ENCODE assay signal across 26 mouse cellular contexts in the genomic region with DNA sequence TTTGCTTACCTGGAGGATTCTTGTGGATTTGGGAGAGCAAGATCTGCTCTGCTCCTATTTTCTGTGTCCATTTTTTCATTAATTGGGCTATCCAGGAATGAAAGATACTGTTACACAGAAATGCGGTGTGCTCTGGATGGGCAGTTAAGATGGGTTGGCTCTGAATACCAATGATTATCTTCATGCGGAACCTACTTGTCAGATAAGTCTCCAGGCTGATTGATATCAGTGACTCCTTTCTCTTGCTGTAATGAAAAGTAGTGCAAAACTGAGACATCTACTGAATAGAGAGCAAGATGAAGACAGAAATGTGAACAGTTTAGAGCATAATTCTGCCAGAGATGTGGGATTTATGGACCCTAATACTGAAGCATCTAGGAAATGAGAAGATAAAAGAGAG. TPM values are rescaled to one million over a fixed set of nuclear protein-coding genes. Genes with fewer than 3 reads are reported as not detected.
DNase-seq lines count a peak whose midpoint lies in the region; ATAC-seq and TF ChIP-seq lines count a peak whose summit lies in the region.
"Had no signal": no experiment of that assay in that cellular context is flagged by ENCODE, and none has a peak within 500 bp of the region (broad histone marks: within the 10 kb centered on the region; RNA-seq: fewer than 3 reads in every experiment).

A gene (minus strand): TSS at position 169 of the 400 bp plus-strand sequence.

- TF ChIP-seq POLR2A in cerebellum, adult 2 months (IDR thresholded peaks at IDR 0.05; ENCODE audit: borderline replicate concordance, insufficient read depth, low read length) = no peak

- H3K4me1 ChIP-seq in kidney, embryonic 15.5 days = peaks cover 4% of the 10 kb centered on the region
- no peaks in the 10 kb centered on the region for H3K4me1 ChIP-seq in cerebellum, adult 2 months (ENCODE audit: control insufficient read depth, insufficient read depth, low read length)
- H3K4me1 ChIP-seq: forebrain, embryonic 12.5 days; forebrain, embryonic 15.5 days; hindbrain, embryonic 10.5 days; hindbrain, embryonic 13.5 days had no signal

- H3K4me2 ChIP-seq in kidney, embryonic 15.5 days = no peak within 1 kb of the TSS
- H3K4me2 ChIP-seq: forebrain, embryonic 12.5 days; forebrain, embryonic 15.5 days; heart, embryonic 11.5 days; hindbrain, embryonic 13.5 days had no signal

- no peaks in the 10 kb centered on the region for H3K36me3 ChIP-seq in kidney, embryonic 15.5 days
- H3K36me3 ChIP-seq: forebrain, embryonic 12.5 days; forebrain, embryonic 15.5 days; hindbrain, embryonic 10.5 days; hindbrain, embryonic 13.5 days had no signal

- no peak for DNase-seq in kidney, postnatal 4 days
- DNase-seq in gastrocnemius, postnatal 14 days = no peak
- no peak for DNase-seq in cerebellum, adult 2 months
- no peak for DNase-seq in yolk sac, embryonic 10.5 days (ENCODE audit: low spot score)
- DNase-seq: adrenal gland, adult 2 months; adrenal gland, postnatal 14 days; cerebellum, adult 11 months; cerebellum, adult 8-10 months; cerebellum, postnatal 10 days; cerebellum, postnatal 36 days; gastrocnemius, postnatal 36 days; heart, adult 11 months; heart, postnatal 36 days had no signal

- no peak within 1 kb of the TSS for H3K9ac ChIP-seq in kidney, embryonic 15.5 days
- H3K9ac ChIP-seq: forebrain, embryonic 12.5 days; forebrain, embryonic 15.5 days; hindbrain, embryonic 13.5 days had no signal

- H3K9me3 ChIP-seq in kidney, embryonic 15.5 days (replicated peaks) = no peaks in the 10 kb centered on the region
- H3K9me3 ChIP-seq: forebrain, embryonic 12.5 days; forebrain, embryonic 15.5 days; hindbrain, embryonic 10.5 days; hindbrain, embryonic 13.5 days had no signal

- 66% methylated on average over 2 of the region's 2 CpGs for WGBS in kidney, embryonic 15.5 days
- 90% methylated on average over 2 of the region's 2 CpGs for WGBS in cerebellum, adult 2 months

- no peaks in the 10 kb centered on the region for H3K27me3 ChIP-seq in kidney, embryonic 15.5 days
- H3K27me3 ChIP-seq in cerebellum, adult 2 months (ENCODE audit: control insufficient read depth, insufficient read depth, low read length) = no peaks in the 10 kb centered on the region
- H3K27me3 ChIP-seq: forebrain, embryonic 12.5 days; forebrain, embryonic 15.5 days; hindbrain, embryonic 13.5 days had no signal

- intact Hi-C loops in gastrocnemius, postnatal 14 days (cut with DNase I; ENCODE audit: low total_unique reads) = no loop called here

- H3K27ac ChIP-seq in kidney, embryonic 15.5 days = no peak within 1 kb of the TSS
- H3K27ac ChIP-seq in cerebellum, adult 2 months (ENCODE audit: insufficient read depth, low read length) = no peak within 1 kb of the TSS
- H3K27ac ChIP-seq: forebrain, embryonic 12.5 days; forebrain, embryonic 15.5 days; hindbrain, embryonic 10.5 days; hindbrain, embryonic 13.5 days had no signal

- 0 out of 2 replicates have a peak, but pooled peaks have one; percentile 29 for ATAC-seq in kidney, embryonic 15.5 days (replicated peaks; ENCODE audit: low FRiP score)
- no peak for ATAC-seq in common myeloid progenitor, adult 5-6 weeks (replicated peaks; ENCODE audit: low read depth, poor library complexity, severe bottlenecking)
- ATAC-seq in granulocyte monocyte progenitor cell, adult 5-6 weeks (replicated peaks; ENCODE audit: poor library complexity, severe bottlenecking) = no peak
- no peak for ATAC-seq in monocyte, adult 5-6 weeks (replicated peaks; ENCODE audit: insufficient number of reproducible peaks, low FRiP score, low TSS enrichment, poor library complexity, severe bottlenecking)
- ATAC-seq: forebrain, embryonic 15.5 days; hindbrain, embryonic 16.5 days had no signal

- no peak within 1 kb of the TSS for H3K4me3 ChIP-seq in kidney, embryonic 15.5 days (replicated peaks)
- H3K4me3 ChIP-seq in cerebellum, adult 2 months (replicated peaks; ENCODE audit: insufficient read depth, low read depth, low read length) = no peak within 1 kb of the TSS
- H3K4me3 ChIP-seq: forebrain, embryonic 12.5 days; forebrain, embryonic 15.5 days; hindbrain, embryonic 10.5 days; hindbrain, embryonic 13.5 days had no signal

- TF ChIP-seq CTCF in cerebellum, adult 2 months (IDR thresholded peaks at IDR 0.05; ENCODE audit: borderline replicate concordance, insufficient read depth, low read depth, low read length) = no peak

RNA-seq across cellular contexts. Expression of the gene that starts here (rescaled TPM):
- 1.3 and 2.0 TPM in 2 replicates for polyA plus RNA-seq in kidney, embryonic 15.5 days (2015; fragmentation: Nextera tagmentation; extraction: Ambion mirVana)
- total RNA-seq in common myeloid progenitor, adult 5-6 weeks (2017) = 54.6 and 59.7 TPM in 2 replicates
- 21.5 and 44.3 TPM in 2 replicates for total RNA-seq in granulocyte monocyte progenitor cell, adult 5-6 weeks (2014; fragmentation: Nextera tagmentation)
- total RNA-seq in granulocyte monocyte progenitor cell, adult 5-6 weeks (2017) = 35.0 and 40.7 TPM in 2 replicates
- 22.8 to 63.8 TPM (median 63.0 TPM) in 3 replicates for total RNA-seq in monocyte, adult 5-6 weeks (2017)
- under 1 TPM; 0.27 to 0.29 TPM for total RNA-seq in gastrocnemius, postnatal 14 days (2021)
- not detected in 2 replicates for polyA plus RNA-seq in cerebellum, adult 2 months (2012; rRNA removed)
- total RNA-seq: adrenal gland, postnatal 14 days; ES-E14; heart, adult 8-10 months; heart, postnatal 36 days had no signal
- polyA plus RNA-seq: adrenal gland, adult 2 months; forebrain, embryonic 12.5 days; forebrain, embryonic 15.5 days; heart, embryonic 14.5 days; hindbrain, embryonic 10.5 days had no signal

Comparison
In these comparisons a context has a peak if more than half of its experiments do, and no peak if none do; other contexts are left out.
1. RNA of the gene that starts here (total RNA-seq): 22.8 to 63.8 TPM in monocyte, adult 5-6 weeks, 54.6 to 59.7 TPM in common myeloid progenitor, adult 5-6 weeks and 21.5 to 44.3 TPM in granulocyte monocyte progenitor cell, adult 5-6 weeks; 0.27 to 0.29 TPM in gastrocnemius, postnatal 14 days; every median in the first group is over 10 times any median in the second.